8 mouse cellular contexts compared by ENCODE assay signal in genomic region chr15:92621731-92622234, GRCm38 (mm10).
DNase-seq lines count a peak whose midpoint lies in the region; ATAC-seq lines count a peak whose summit lies in the region.

No protein-coding gene starts in this region.

- peaks cover 18% of the 10 kb centered on the region for H3K4me1 ChIP-seq in neural tube, embryonic 13.5 days (replicated peaks)
- no peaks in the 10 kb centered on the region for H3K4me1 ChIP-seq in heart, embryonic 10.5 days

- H3K4me3 ChIP-seq in neural tube, embryonic 13.5 days = no peak overlapping the region
- H3K4me3 ChIP-seq in heart, embryonic 10.5 days = no peak overlapping the region

- ATAC-seq in neural tube, embryonic 13.5 days (ENCODE audit: low read depth) = no peak
- ATAC-seq in frontal cortex, adult (ENCODE audit: low TSS enrichment) = peak; percentile 94

- WGBS in neural tube, embryonic 13.5 days = 66% methylated on average over 9 of the region's 9 CpGs
- WGBS in heart, embryonic 10.5 days = 90% methylated on average over 9 of the region's 9 CpGs

- H3K36me3 ChIP-seq in neural tube, embryonic 13.5 days = no peaks in the 10 kb centered on the region
- no peaks in the 10 kb centered on the region for H3K36me3 ChIP-seq in heart, embryonic 10.5 days

- DNase-seq in neural tube, embryonic 10.5 days (ENCODE audit: extremely low spot score, low spot score) = no peak
- DNase-seq in left cerebral cortex, adult 9 months (ENCODE audit: low spot score in 2 of 2) = peak; percentile 27 to 72
- DNase-seq in spleen, postnatal 10 days (ENCODE audit: low spot score in 2 of 2) = no peak
- DNase-seq in adrenal gland, postnatal 4 days (ENCODE audit: low spot score in 2 of 2) = no peak
- no peak for DNase-seq in heart, embryonic 10.5 days (ENCODE audit: low spot score)
- DNase-seq in adrenal gland, adult (ENCODE audit: inconsistent age in 2 of 2, low spot score in 1 of 2) = no peak

- H3K9me3 ChIP-seq in neural tube, embryonic 13.5 days = no peaks in the 10 kb centered on the region
- no peaks in the 10 kb centered on the region for H3K9me3 ChIP-seq in heart, embryonic 10.5 days

- H3K27ac ChIP-seq in neural tube, embryonic 13.5 days (replicated peaks) = peak overlapping the region; percentile 54
- no peak overlapping the region for H3K27ac ChIP-seq in heart, embryonic 10.5 days

- no peak overlapping the region for H3K4me2 ChIP-seq in neural tube, embryonic 13.5 days

- H3K9ac ChIP-seq in neural tube, embryonic 13.5 days = no peak overlapping the region

- H3K27me3 ChIP-seq in neural tube, embryonic 13.5 days = no peaks in the 10 kb centered on the region
- H3K27me3 ChIP-seq in heart, embryonic 10.5 days (ENCODE audit: insufficient read depth, poor library complexity, severe bottlenecking) = no peaks in the 10 kb centered on the region

Comparison
In these comparisons a context has a peak if more than half of its experiments do, and no peak if none do; other contexts are left out.
1. DNase-seq: peak in left cerebral cortex, adult 9 months (2 of 2); none in neural tube, embryonic 10.5 days (single experiment), spleen, postnatal 10 days (0 of 2), adrenal gland, postnatal 4 days (0 of 2), heart, embryonic 10.5 days (single experiment) and adrenal gland, adult (0 of 2).